Mouse (Mus musculus): ENCODE measurements around the gene Dusp7. TPM values are rescaled to one million over a fixed set of nuclear protein-coding genes. Genes with fewer than 3 reads are reported as not detected.

Gene Dusp7
- polyA plus RNA-seq, 1 experiment from 2014 or later: 16.9 TPM

DNA sequence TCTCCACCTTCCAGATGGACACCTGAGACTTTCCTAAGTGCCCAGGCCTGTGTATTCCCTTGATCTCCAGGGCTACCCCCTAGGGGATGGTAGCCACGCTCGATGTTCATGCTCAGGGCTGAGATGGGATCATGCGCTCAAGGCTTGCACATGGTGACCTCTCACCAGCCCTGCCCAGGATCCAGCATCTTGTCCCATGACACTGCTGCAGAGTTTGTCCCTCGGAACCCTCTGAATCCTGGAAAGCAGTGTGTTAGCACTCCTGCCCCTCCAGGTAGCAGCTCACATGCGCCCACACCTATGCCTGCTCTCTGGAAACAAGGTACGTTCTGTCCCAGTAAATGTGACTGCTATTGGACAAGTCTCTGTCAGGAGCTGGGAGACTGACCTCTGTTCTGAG lies 13.6 kb upstream of the Dusp7 start:
- Histone ChIP-seq H3K4me3 (no peak overlapping the region), H3K27ac (ENCODE audit: poor library complexity, severe bottlenecking) (no peak overlapping the region), H3K9me3 (replicated peaks) (no peaks in the 10 kb centered on the region), H3K36me3 (no peaks in the 10 kb centered on the region), H3K27me3 (replicated peaks) (no peaks in the 10 kb centered on the region), H3K9ac (no peak overlapping the region), H3K4me2 (no peak overlapping the region), H3K4me1 (replicated peaks) (peaks cover 43% of the 10 kb centered on the region)
- no peak for ATAC-seq (ENCODE audit: insufficient number of reproducible peaks, low FRiP score)
- 90% methylated on average over 6 of the region's 6 CpGs for WGBS

DNA sequence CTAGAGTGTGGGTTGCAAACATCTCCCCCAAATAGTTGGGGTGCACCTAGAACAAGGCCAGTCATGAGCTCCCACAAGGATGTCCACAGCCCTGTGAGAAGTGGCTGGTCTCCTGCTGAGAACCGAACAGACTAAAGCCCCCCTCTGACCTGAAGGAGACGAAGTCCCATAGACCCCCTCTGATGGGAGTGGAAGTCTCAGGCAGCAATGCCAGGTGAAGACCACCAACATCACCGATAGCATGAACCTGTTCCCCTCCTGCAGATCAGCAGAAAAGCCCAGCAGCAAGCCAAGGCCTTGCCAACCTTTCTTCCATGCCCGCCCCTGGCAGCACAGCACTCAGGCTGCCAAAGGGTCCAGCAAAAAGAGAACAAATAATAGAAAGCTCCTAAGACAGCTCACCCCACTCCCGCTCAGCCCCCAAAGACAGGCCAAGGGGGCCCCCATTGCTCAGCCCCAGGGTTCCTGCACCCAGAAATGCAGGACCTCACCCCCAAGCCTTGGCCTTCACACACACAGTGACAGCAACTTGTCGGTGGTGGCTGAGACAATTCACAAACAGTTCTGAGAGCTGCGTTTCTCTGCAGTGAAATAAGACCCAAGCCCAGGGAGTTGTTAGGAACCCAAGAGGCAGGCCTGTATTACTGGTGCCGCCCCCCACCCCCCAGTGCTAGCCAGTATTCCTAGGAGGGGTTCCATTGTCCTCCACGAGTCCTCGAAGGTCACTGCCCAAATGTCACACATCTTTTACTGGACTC lies 13.0 kb upstream of the Dusp7 start:
- no peak overlapping the region for H3K9ac ChIP-seq
- H3K4me3 ChIP-seq: no peak overlapping the region
- WGBS: 77% methylated on average over 10 of the region's 10 CpGs
- no peaks in the 10 kb centered on the region for H3K9me3 ChIP-seq (replicated peaks)
- H3K36me3 ChIP-seq: no peaks in the 10 kb centered on the region
- ATAC-seq (ENCODE audit: insufficient number of reproducible peaks, low FRiP score): no peak
- H3K4me1 ChIP-seq (replicated peaks): peaks cover 43% of the 10 kb centered on the region
- no peak overlapping the region for H3K4me2 ChIP-seq
- H3K27ac ChIP-seq (ENCODE audit: poor library complexity, severe bottlenecking): no peak overlapping the region; the same call in 1 of the 2 replicates
- H3K27me3 ChIP-seq (replicated peaks): no peaks in the 10 kb centered on the region

DNA sequence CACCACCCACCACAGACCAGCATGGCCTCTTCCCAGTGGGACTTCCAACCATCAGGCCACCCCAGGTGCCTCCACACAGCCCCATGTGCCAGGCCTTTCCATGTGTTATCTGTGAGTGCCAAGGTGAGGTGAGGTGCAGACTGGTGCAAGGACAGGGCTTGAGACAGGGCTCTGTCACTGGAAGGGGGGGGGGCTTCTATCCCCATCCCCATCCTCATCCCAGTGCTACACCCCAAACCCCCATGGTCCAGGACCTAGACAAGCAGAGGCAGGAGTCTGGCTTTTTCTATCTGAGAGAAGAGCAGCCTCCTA lies 12.5 kb upstream of the Dusp7 start:
- Histone ChIP-seq H3K9me3 (replicated peaks) (no peaks in the 10 kb centered on the region), H3K4me2 (no peak overlapping the region), H3K27me3 (replicated peaks) (no peaks in the 10 kb centered on the region), H3K9ac (no peak overlapping the region), H3K36me3 (no peaks in the 10 kb centered on the region), H3K4me3 (no peak overlapping the region), H3K27ac (ENCODE audit: poor library complexity, severe bottlenecking) (peak overlapping the region; percentile 15; the same call in 1 of the 2 replicates), H3K4me1 (replicated peaks) (peaks cover 38% of the 10 kb centered on the region)
- ATAC-seq (ENCODE audit: insufficient number of reproducible peaks, low FRiP score): 0 out of 2 replicates have a peak, but pooled peaks have one; percentile 7

DNA sequence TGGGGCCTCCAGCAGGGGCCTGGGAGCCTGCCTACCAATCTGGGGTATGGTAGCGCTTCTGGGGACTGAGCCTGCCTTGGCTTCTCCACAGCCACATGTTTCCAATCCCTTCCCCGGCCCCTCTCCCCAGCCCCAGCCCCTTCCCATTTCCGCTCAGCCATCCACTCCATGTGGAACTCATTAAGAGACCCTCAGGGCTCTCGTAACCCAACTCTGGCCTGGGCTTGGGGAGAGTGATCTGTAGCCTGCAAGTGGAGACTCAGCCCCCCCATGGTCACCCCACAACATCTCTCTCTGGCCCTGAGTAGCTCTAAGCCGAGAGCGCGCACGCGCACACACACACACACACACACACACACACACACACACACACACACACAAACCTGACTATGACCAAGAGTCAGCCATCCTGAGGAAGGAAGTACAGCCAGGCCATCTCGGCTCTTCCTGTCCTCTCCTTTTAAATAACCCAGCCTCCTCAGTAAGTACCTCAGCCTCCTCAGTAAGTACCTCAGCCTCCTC lies 12.0 kb upstream of the Dusp7 start:
- H3K27me3 ChIP-seq (replicated peaks): no peaks in the 10 kb centered on the region
- no peaks in the 10 kb centered on the region for H3K9me3 ChIP-seq (replicated peaks)
- H3K4me3 ChIP-seq: no peak overlapping the region
- peak overlapping the region; percentile 15; the same call in 1 of the 2 replicates for H3K27ac ChIP-seq (ENCODE audit: poor library complexity, severe bottlenecking)
- no peaks in the 10 kb centered on the region for H3K36me3 ChIP-seq
- H3K4me2 ChIP-seq: no peak overlapping the region
- WGBS: 60% methylated on average over 10 of the region's 10 CpGs
- ATAC-seq (ENCODE audit: insufficient number of reproducible peaks, low FRiP score): peak; percentile 31; the same call in 1 of the 2 replicates
- H3K4me1 ChIP-seq (replicated peaks): peaks cover 38% of the 10 kb centered on the region
- H3K9ac ChIP-seq: no peak overlapping the region

- no peak overlapping the region for H3K4me2 ChIP-seq
- no peak overlapping the region for H3K9ac ChIP-seq
- 57% methylated on average over 3 of the region's 3 CpGs for WGBS
Measured at GRCm38 (mm10) chr9:106357167-106357566, 11.3 kb upstream of the Dusp7 start.

DNA sequence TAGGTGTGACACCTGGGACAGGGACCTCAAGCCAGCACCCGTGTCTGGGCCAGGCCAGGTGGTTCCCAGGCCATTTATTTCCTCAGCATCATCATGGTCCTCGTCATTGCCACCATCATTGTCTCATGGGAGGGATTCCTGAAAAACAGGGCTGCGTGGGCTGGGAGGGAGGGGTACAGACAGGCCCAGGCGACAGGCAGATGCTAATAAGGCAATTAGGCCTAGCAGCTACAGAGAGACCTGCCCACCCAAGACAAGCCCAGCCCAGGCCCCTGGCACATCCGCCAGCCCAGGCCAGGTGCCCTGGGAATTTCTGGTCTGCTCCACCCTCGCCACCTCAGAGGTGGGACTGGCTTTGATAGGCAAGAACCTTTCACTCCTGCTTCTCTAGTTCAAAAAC lies 9.1 kb upstream of the Dusp7 start:
- Histone ChIP-seq H3K36me3 (no peaks in the 10 kb centered on the region), H3K4me2 (no peak overlapping the region), H3K4me3 (no peak overlapping the region), H3K9ac (no peak overlapping the region), H3K9me3 (replicated peaks) (no peaks in the 10 kb centered on the region), H3K4me1 (replicated peaks) (peaks cover 26% of the 10 kb centered on the region), H3K27ac (ENCODE audit: poor library complexity, severe bottlenecking) (no peak overlapping the region), H3K27me3 (replicated peaks) (no peaks in the 10 kb centered on the region)
- no peak for ATAC-seq (ENCODE audit: insufficient number of reproducible peaks, low FRiP score)
- 74% methylated on average over 6 of the region's 6 CpGs for WGBS

More at GRCm38 (mm10) chr9:106357167-106357566, 11.3 kb upstream of the Dusp7 start:
- no peak overlapping the region for H3K27ac ChIP-seq (ENCODE audit: poor library complexity, severe bottlenecking)
- peaks cover 38% of the 10 kb centered on the region for H3K4me1 ChIP-seq (replicated peaks)
- no peaks in the 10 kb centered on the region for H3K9me3 ChIP-seq (replicated peaks)
- no peak for ATAC-seq (ENCODE audit: insufficient number of reproducible peaks, low FRiP score)
- H3K36me3 ChIP-seq: no peaks in the 10 kb centered on the region
- H3K27me3 ChIP-seq (replicated peaks): no peaks in the 10 kb centered on the region
- H3K4me3 ChIP-seq: no peak overlapping the region

DNA sequence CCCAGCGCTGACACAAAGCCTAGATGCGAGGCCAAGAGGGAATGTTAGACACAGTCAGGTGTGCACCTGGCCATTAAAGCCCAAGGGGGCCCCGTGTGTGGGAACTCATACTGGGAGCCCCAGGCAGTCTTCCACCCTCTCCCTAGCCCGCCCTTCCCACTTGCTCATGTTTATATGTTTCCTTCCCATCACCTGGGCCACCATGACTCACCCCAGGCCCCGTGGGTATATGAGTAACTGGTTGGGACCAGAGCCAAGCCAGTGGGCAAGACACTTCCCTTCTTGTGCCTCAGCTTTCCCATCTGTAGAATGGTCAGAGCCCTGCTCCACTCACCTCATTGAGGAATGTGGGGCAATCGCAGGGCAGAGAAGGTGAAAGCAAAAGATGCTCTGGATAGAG lies 7.3 kb upstream of the Dusp7 start:
- 0 out of 2 replicates have a peak, but pooled peaks have one; percentile 3 for ATAC-seq (ENCODE audit: insufficient number of reproducible peaks, low FRiP score)
- no peak overlapping the region for H3K9ac ChIP-seq
- 75% methylated on average over 6 of the region's 6 CpGs for WGBS
- no peaks in the 10 kb centered on the region for H3K9me3 ChIP-seq (replicated peaks)
- no peaks in the 10 kb centered on the region for H3K36me3 ChIP-seq
- no peak overlapping the region for H3K4me3 ChIP-seq
- no peak overlapping the region for H3K27ac ChIP-seq (ENCODE audit: poor library complexity, severe bottlenecking)
- no peak overlapping the region for H3K4me2 ChIP-seq
- H3K27me3 ChIP-seq (replicated peaks): no peaks in the 10 kb centered on the region
- H3K4me1 ChIP-seq (replicated peaks): peaks cover 20% of the 10 kb centered on the region

DNA sequence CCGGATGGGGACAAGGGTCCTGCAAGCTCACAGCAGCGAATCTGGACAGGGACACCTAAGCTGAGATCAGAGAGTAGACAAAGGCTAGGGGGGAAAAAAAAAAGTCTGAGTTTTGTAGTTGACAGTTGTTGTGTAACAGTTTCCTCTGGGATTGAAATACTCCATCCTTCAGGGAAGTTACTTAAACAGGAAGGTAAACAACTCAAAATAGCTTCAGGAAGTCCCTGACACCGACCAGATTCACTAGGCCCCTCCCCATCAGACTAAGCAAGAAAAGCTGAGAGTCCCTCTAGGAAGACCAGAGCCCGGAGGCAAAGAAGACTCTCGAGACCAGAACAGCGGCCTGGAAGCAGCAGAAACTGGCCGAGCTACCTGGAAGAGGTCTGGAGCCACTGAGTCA lies 3.1 kb upstream of the Dusp7 start:
- 49% methylated on average over 7 of the region's 7 CpGs for WGBS
- H3K4me1 ChIP-seq (replicated peaks): peaks cover 29% of the 10 kb centered on the region
- H3K27ac ChIP-seq (ENCODE audit: poor library complexity, severe bottlenecking): no peak overlapping the region
- no peaks in the 10 kb centered on the region for H3K27me3 ChIP-seq (replicated peaks)
- no peaks in the 10 kb centered on the region for H3K36me3 ChIP-seq
- no peak overlapping the region for H3K4me3 ChIP-seq
- no peak overlapping the region for H3K4me2 ChIP-seq
- ATAC-seq (ENCODE audit: insufficient number of reproducible peaks, low FRiP score): no peak
- H3K9me3 ChIP-seq (replicated peaks): no peaks in the 10 kb centered on the region
- H3K9ac ChIP-seq: no peak overlapping the region

- no peaks in the 10 kb centered on the region for H3K27me3 ChIP-seq (replicated peaks)
- H3K4me2 ChIP-seq: no peak overlapping the region
- ATAC-seq (ENCODE audit: insufficient number of reproducible peaks, low FRiP score): no peak
- H3K9ac ChIP-seq: no peak overlapping the region
- H3K27ac ChIP-seq (ENCODE audit: poor library complexity, severe bottlenecking): no peak overlapping the region
- H3K4me3 ChIP-seq: no peak overlapping the region
- WGBS: 70% methylated on average over 1 of the region's 1 CpGs
- H3K9me3 ChIP-seq (replicated peaks): no peaks in the 10 kb centered on the region
- H3K36me3 ChIP-seq: peaks cover 6% of the 10 kb centered on the region
- H3K4me1 ChIP-seq (replicated peaks): peaks cover 37% of the 10 kb centered on the region
Measured at GRCm38 (mm10) chr9:106366188-106366587, 2.2 kb upstream of the Dusp7 start.

DNA sequence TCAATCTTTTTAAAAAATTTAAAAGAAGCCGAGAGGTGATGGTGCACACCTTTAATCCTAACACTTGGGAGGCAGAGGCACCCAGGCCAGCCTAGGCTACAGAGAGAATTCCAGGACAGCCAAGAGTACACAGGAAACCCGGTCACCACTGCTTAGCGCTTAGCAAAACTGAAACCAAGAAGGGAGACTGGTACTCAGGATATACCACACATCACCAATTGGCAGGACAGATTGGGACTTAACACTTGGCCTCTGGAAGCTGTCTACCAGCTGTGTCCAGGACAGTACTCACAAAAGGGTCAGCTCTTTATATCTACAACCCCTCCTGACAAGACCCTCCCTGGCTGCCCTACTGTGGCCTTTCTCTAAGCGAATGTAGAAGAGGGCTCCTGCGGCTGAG lies 1.4 kb upstream of the Dusp7 start:
- Histone ChIP-seq H3K9me3 (replicated peaks) (no peaks in the 10 kb centered on the region), H3K4me2 (peak overlapping the region; percentile 94), H3K27me3 (replicated peaks) (no peaks in the 10 kb centered on the region), H3K4me1 (replicated peaks) (peaks cover 45% of the 10 kb centered on the region), H3K27ac (ENCODE audit: poor library complexity, severe bottlenecking) (no peak overlapping the region), H3K36me3 (peaks cover 11% of the 10 kb centered on the region), H3K4me3 (peak overlapping the region; percentile 80), H3K9ac (peak overlapping the region; percentile 23; the same call in 1 of the 2 replicates)
- no peak for ATAC-seq (ENCODE audit: insufficient number of reproducible peaks, low FRiP score)
- WGBS: 17% methylated on average over 5 of the region's 5 CpGs

GRCm38 (mm10) chr9:106367592-106368111 lies 780 bp upstream of the Dusp7 start:
- Histone ChIP-seq H3K9me3 (replicated peaks) (no peaks in the 10 kb centered on the region), H3K27me3 (replicated peaks) (no peaks in the 10 kb centered on the region), H3K4me3 (peak overlapping the region; percentile 80), H3K36me3 (peaks cover 16% of the 10 kb centered on the region), H3K27ac (ENCODE audit: poor library complexity, severe bottlenecking) (peak overlapping the region; percentile 92), H3K9ac (peak overlapping the region; percentile 91), H3K4me2 (peak overlapping the region; percentile 94), H3K4me1 (replicated peaks) (peaks cover 52% of the 10 kb centered on the region)
- WGBS: under 1% methylated on average over 36 of the region's 36 CpGs
- ATAC-seq (ENCODE audit: insufficient number of reproducible peaks, low FRiP score): peak; percentile 92

Data from heart, embryonic 12.5 days (tissue).